Mouse (Mus musculus) neural tube, embryonic 11.5 days (tissue): Measurements from ENCODE around the gene Vps16. TPM values are rescaled to one million over a fixed set of nuclear protein-coding genes. Genes with fewer than 3 reads are reported as not detected.

Source experiments
- ATAC-seq: fragments of 200-750 bp; cut with Nextera tagmentation; 2 replicates; pipeline ENCODE4 v1.8.0; 2017; ENCODE audit warnings: moderate number of reproducible peaks, mild to moderate bottlenecking, moderate TSS enrichment, moderate library complexity; ENCODE audit not compliant: insufficient read depth, low FRiP score, low TSS enrichment
- DNase-seq: peaks from one replicate; pipeline ENCODE4 v3.0.0-alpha.2; 2015; ENCODE audit warnings: low spot score
- H3K27ac ChIP-seq: fragments of 300-500 bp; sonication (generic); 2 replicates; pipeline ENCODE4 v1.5.1; 2014; ENCODE audit warnings: low read depth, mild to moderate bottlenecking, low read length
- H3K27me3 ChIP-seq: fragments of 300-500 bp; sonication (generic); 2 replicates; pipeline ENCODE4 v1.6.1; 2014; ENCODE audit warnings: mild to moderate bottlenecking, low read length, mixed read lengths; ENCODE audit not compliant: control insufficient read depth, insufficient read depth
- H3K36me3 ChIP-seq: fragments of 300-500 bp; sonication (generic); 2 replicates; pipeline ENCODE4 v1.6.1; 2014; ENCODE audit warnings: mild to moderate bottlenecking, low read length, moderate library complexity, mixed read lengths; ENCODE audit not compliant: control insufficient read depth, insufficient read depth
- H3K4me1 ChIP-seq: fragments of 300-500 bp; sonication (generic); 2 replicates; pipeline ENCODE4 v1.6.1; 2014; ENCODE audit warnings: low read length, mixed read lengths; ENCODE audit not compliant: control insufficient read depth, insufficient read depth
- H3K4me2 ChIP-seq: fragments of 300-500 bp; sonication (generic); 2 replicates; pipeline ENCODE4 v1.6.1; 2014; ENCODE audit warnings: low read depth, mild to moderate bottlenecking, moderate library complexity
- H3K4me3 ChIP-seq: fragments of 300-500 bp; sonication (generic); 2 replicates; pipeline ENCODE4 v1.5.1; 2014; ENCODE audit warnings: low read depth, low read length
- H3K9ac ChIP-seq: fragments of 300-500 bp; sonication (generic); 2 replicates; pipeline ENCODE4 v1.6.1; 2014; ENCODE audit warnings: mild to moderate bottlenecking, low read length
- H3K9me3 ChIP-seq: fragments of 300-500 bp; sonication (generic); 2 replicates; pipeline ENCODE4 v1.6.1; 2016; ENCODE audit warnings: low read length; ENCODE audit not compliant: control insufficient read depth
- WGBS: fragments of 180-500 bp; shearing (Covaris S2); extraction: QIAGEN DNeasy Blood & Tissue Kit; methylation state at CpG from one replicate; pipeline ENCODE4 v1.1.7; 2014; 5-methylcytosine and 5-hydroxymethylcytosine counted together
- polyA plus RNA-seq: library from polyadenylated mRNA; unstranded; fragments of >200 nt; fragmentation: Nextera tagmentation; extraction: Ambion mirVana; gene quantifications from 2 replicates; pipeline ENCODE4 v1.2.1, GENCODE M21; 2014

Vps16 gene
- polyA plus RNA-seq, 1 experiment from 2014 or later: 85.7 TPM

DNA sequence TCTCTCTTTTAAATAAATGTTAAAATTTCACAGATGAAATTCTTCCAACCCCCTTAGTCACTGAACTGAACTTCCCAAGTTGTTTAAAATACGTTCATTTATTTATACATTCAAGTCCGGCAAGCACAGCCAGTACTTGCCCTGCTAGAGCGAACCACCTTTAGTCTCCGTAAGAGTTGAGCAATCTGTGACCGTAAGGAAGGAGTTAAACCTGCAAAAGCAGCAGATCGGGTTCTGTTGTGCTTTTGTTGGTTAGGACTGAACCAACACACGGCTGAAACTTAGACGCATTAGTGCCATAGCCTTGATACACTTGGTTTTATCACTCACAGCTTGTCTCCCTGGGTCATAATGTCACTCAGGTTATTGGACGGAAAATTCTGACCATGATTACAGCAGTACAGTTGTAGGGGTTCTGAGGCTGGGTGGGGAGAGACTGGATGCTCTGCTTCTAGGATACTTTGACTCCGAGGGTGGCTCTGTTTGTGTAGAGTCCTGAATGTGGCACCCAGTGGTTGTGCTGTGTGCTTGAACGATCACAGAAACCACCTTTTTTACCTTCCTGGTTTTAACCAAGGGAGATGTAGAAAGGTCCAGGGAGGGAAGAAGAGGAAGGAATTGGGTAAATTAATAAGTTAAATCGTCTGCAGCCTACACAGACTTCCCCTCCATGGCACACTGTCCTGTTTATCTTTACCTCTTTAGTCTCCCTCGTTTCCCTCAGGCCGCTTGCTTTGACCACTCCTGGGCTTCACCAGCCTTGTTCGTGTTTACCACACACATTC, 37.3 kb downstream of the Vps16 start:
- ATAC-seq (no peak), DNase-seq (no peak)
- H3K9ac ChIP-seq: no peak overlapping the region
- H3K4me2 ChIP-seq: no peak overlapping the region
- no peaks in the 10 kb centered on the region for H3K27me3 ChIP-seq
- H3K4me3 ChIP-seq: no peak overlapping the region
- H3K27ac ChIP-seq: no peak overlapping the region
- WGBS: 81% methylated on average over 15 of the region's 15 CpGs
- H3K4me1 ChIP-seq: no peaks in the 10 kb centered on the region
- no peaks in the 10 kb centered on the region for H3K36me3 ChIP-seq
- H3K9me3 ChIP-seq: no peaks in the 10 kb centered on the region

DNA sequence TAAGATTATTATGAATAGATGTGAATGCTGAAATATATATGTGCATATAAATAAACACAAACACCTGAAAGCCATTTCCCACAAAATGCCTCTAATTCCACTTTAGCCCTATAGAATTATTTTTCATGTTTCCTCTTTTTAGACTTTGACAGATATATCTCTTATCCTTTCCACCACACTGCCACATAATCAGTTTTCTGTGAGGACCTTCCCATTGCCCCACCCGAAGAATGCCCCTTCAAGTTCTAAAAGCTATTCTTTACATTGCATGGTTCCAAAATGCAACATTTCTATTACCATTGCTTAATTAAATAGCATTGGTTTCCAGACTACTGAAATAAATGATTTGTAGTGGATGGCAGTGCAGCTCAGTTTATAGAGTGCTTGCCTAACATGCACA, 42.3 kb downstream of the Vps16 start:
- H3K4me3 ChIP-seq: no peak overlapping the region
- no peak overlapping the region for H3K9ac ChIP-seq
- DNase-seq (no peak), ATAC-seq (no peak)
- no peak overlapping the region for H3K4me2 ChIP-seq
- H3K27ac ChIP-seq: no peak overlapping the region
- no peaks in the 10 kb centered on the region for H3K9me3 ChIP-seq
- no peaks in the 10 kb centered on the region for H3K27me3 ChIP-seq
- H3K36me3 ChIP-seq: no peaks in the 10 kb centered on the region
- WGBS: 90% methylated on average over 1 of the region's 1 CpGs
- peaks cover 7% of the 10 kb centered on the region for H3K4me1 ChIP-seq

DNA sequence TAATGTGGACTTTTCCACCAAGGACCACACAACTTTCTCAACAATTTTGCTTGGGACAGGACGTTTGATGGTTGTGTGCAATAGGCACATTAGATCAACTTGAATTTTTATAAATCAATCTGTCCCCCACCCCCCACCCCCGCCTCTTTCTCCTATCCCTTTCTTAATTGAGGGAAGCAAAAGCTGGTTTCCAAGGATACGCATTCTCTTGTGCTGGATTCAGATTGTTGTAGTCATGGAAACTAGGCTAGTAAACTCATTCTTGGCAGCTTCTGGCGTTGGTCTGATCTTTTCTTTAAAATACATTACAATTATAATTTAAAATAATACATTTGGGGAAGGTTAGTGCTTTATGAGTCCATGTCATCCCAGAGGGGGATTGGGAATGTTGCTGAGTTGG, 45.2 kb downstream of the Vps16 start:
- DNase-seq (no peak), ATAC-seq (peak; percentile 4; the same call in 1 of the 2 replicates)
- Histone ChIP-seq H3K27ac (no peak overlapping the region), H3K27me3 (no peaks in the 10 kb centered on the region), H3K4me3 (no peak overlapping the region), H3K36me3 (no peaks in the 10 kb centered on the region), H3K4me2 (no peak overlapping the region), H3K4me1 (peaks cover 7% of the 10 kb centered on the region), H3K9ac (no peak overlapping the region), H3K9me3 (no peaks in the 10 kb centered on the region)
- 40% methylated on average over 4 of the region's 4 CpGs for WGBS

DNA sequence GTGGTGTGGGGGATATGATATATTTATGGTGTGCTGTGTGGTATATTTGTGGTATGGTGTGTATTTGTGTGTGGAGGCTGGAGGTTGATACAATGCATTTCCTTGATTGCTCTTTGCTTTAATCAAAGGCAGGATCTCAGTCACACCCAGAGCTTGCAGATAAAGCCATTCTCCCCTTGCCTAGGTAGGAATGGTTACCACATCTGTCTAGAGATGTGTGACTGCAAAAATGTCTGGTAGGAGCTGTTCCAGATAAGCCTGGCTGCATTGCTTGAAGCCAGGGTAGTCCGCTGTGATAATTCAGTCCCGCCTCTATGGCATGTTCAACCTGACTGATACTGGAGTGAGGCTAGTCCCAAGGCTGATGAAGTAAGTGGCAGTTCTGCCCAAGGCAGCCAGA, 45.8 kb downstream of the Vps16 start:
- H3K4me2 ChIP-seq: no peak overlapping the region
- no peak overlapping the region for H3K4me3 ChIP-seq
- no peak overlapping the region for H3K27ac ChIP-seq
- WGBS: 79% methylated on average over 2 of the region's 2 CpGs
- ATAC-seq (no peak), DNase-seq (no peak)
- no peaks in the 10 kb centered on the region for H3K9me3 ChIP-seq
- no peak overlapping the region for H3K9ac ChIP-seq
- H3K27me3 ChIP-seq: no peaks in the 10 kb centered on the region
- peaks cover 7% of the 10 kb centered on the region for H3K4me1 ChIP-seq
- no peaks in the 10 kb centered on the region for H3K36me3 ChIP-seq

DNA sequence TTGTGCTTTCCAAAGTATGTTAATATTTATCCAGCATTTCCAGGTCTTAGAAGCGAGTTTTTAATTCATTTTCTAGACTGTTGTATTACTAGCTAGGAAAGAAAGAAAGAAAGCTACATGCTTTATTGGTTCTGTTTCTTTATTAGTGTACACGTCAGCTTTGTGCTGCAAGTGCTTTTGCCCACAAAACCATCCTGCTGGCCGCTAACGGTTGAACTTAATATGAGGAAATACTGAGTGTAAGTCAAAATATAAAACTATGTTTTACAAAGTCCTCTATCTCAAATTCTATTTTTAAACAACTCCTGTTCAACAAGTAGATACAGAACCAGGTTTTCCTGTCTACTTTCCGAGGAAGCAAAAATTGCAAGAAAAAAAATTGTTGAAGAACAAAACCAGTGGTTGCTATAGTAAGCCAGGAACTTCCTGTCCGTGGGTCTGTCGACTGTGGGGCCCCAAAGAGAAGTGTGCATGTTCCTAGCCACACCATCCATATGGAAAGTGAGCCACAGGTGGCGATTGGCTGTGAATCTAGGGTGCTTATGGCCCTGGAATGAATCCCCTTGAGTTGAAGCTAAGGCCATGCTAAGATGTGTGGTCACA, 48.9 kb downstream of the Vps16 start:
- Histone ChIP-seq H3K36me3 (peaks cover 3% of the 10 kb centered on the region; the same call in 1 of the 2 replicates), H3K27ac (no peak overlapping the region), H3K4me1 (peaks cover 7% of the 10 kb centered on the region), H3K9ac (no peak overlapping the region), H3K4me3 (no peak overlapping the region), H3K27me3 (no peaks in the 10 kb centered on the region), H3K9me3 (no peaks in the 10 kb centered on the region), H3K4me2 (no peak overlapping the region)
- ATAC-seq (no peak), DNase-seq (no peak)
- 88% methylated on average over 8 of the region's 8 CpGs for WGBS

DNA sequence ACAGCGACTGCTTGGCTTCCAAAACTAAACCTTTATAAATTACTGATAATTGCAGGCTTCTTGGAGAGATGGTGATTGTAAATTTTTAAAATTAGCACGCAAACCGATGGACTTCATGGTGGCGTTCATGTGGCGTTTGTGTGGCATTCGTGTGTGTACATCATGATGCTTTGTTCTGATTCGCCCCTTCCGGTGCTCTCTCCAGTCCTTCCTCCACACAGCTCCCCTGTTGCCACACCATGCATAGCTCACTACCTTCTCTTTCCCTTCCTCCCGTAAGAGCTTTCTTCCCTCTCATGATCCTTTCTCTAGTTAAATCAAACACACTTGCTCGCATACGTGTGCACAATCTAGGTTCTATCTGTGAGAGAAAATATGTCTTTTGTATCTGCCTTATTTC, 51.6 kb downstream of the Vps16 start:
- Histone ChIP-seq H3K9me3 (no peaks in the 10 kb centered on the region), H3K27ac (no peak overlapping the region), H3K27me3 (no peaks in the 10 kb centered on the region), H3K4me2 (no peak overlapping the region), H3K9ac (no peak overlapping the region), H3K4me1 (no peaks in the 10 kb centered on the region), H3K36me3 (peaks cover 4% of the 10 kb centered on the region; the same call in 1 of the 2 replicates), H3K4me3 (no peak overlapping the region)
- DNase-seq: no peak
- WGBS: 90% methylated on average over 11 of the region's 11 CpGs
- no peak for ATAC-seq

DNA sequence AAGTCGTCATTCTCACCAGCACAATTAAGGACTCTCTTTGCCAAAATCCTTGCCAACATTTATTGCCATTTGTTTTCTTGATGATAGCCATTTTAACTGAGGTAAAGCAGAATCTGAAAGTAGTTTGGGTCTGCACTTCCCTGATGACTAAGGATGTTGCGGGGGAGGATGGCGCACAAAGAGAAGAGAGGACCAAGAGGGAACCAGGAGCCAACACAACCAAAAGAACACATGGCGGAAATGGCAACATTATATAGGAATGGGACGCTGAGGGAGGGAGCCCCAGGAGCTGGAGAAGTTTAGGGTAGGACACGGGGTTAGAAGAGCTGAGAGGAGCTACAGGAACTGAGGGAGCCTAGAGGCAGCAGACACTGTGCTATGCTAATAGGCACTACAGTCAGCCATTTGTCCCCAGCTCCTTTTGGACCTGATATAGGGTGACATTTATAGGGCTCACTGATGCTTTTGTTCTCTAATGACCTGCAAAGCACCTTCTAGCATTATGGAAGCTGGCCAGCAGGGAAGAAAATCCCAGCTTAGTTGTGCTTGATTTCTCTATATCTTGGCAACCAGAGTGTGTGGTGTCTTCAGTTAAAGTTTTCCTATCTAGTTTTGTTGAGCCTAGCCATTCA, 52.6 kb downstream of the Vps16 start:
- Histone ChIP-seq H3K9me3 (no peaks in the 10 kb centered on the region), H3K27me3 (no peaks in the 10 kb centered on the region), H3K4me3 (no peak overlapping the region), H3K4me1 (no peaks in the 10 kb centered on the region), H3K9ac (no peak overlapping the region), H3K4me2 (no peak overlapping the region), H3K36me3 (peaks cover 4% of the 10 kb centered on the region; the same call in 1 of the 2 replicates), H3K27ac (no peak overlapping the region)
- 68% methylated on average over 6 of the region's 6 CpGs for WGBS
- no peak for ATAC-seq
- DNase-seq: no peak

DNA sequence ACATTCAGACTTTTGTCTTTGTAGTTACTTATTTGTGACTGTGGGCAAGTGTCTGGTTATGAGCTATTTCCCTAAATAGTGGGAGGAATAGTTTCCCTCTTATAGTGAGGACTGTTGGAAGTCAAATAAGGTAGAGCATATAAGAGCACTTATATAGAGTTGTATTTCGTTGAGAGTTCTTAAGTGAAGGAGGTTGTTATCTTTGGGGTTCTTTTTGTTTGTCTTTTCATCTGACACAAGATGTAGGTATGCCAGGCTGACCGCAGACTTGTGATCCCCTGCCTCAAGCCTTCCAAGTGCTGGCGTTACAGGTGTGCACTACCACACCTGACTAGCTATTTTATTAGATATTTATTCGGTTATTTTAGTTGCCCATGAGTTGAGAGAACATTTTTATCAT, 58.0 kb downstream of the Vps16 start:
- Histone ChIP-seq H3K36me3 (peaks cover 4% of the 10 kb centered on the region; the same call in 1 of the 2 replicates), H3K4me1 (no peaks in the 10 kb centered on the region), H3K4me2 (no peak overlapping the region), H3K9me3 (no peaks in the 10 kb centered on the region), H3K27me3 (no peaks in the 10 kb centered on the region), H3K9ac (no peak overlapping the region), H3K4me3 (no peak overlapping the region), H3K27ac (no peak overlapping the region)
- WGBS: 95% methylated on average over 4 of the region's 4 CpGs
- no peak for ATAC-seq
- no peak for DNase-seq
